Mouse (Mus musculus): ENCODE measurements at regions not wholly inside any gene's neighbourhood (a gene's known extent, or its start where the extent isn't known, plus 50 kb on each side); places are given as distances from the start of the nearest gene placed in this dataset.

GRCm38 (mm10) chr17:81319605-81320004, 122.0 kb upstream of the Gm11096 start:
- no peaks in the 10 kb centered on the region for H3K36me3 ChIP-seq (ENCODE audit: control insufficient read depth, insufficient read depth, low read length)
- no peaks in the 10 kb centered on the region for H3K27me3 ChIP-seq (replicated peaks; ENCODE audit: control insufficient read depth, insufficient read depth, low read length)
- H3K4me1 ChIP-seq (replicated peaks; ENCODE audit: control insufficient read depth, insufficient read depth, low read length) = no peaks in the 10 kb centered on the region
- 75% methylated on average over 2 of the region's 2 CpGs for WGBS
- ATAC-seq (replicated peaks; ENCODE audit: low FRiP score, low TSS enrichment, low read depth) (no peak), DNase-seq (ENCODE audit: low spot score) (no peak)
- H3K27ac ChIP-seq (ENCODE audit: low read depth) = no peak overlapping the region
- no peaks in the 10 kb centered on the region for H3K9me3 ChIP-seq (ENCODE audit: control insufficient read depth, low read length)
- no peak overlapping the region for H3K4me2 ChIP-seq (ENCODE audit: low read length)
- H3K9ac ChIP-seq (ENCODE audit: low read length) = no peak overlapping the region
- no peak overlapping the region for H3K4me3 ChIP-seq (ENCODE audit: low read depth, low read length)

- Histone ChIP-seq H3K9me3 (ENCODE audit: control insufficient read depth, low read length) (no peaks in the 10 kb centered on the region), H3K27ac (ENCODE audit: low read depth) (no peak overlapping the region), H3K36me3 (ENCODE audit: control insufficient read depth, insufficient read depth, low read length) (no peaks in the 10 kb centered on the region), H3K4me3 (ENCODE audit: low read depth, low read length) (no peak overlapping the region), H3K4me2 (ENCODE audit: low read length) (no peak overlapping the region), H3K27me3 (replicated peaks; ENCODE audit: control insufficient read depth, insufficient read depth, low read length) (no peaks in the 10 kb centered on the region), H3K9ac (ENCODE audit: low read length) (no peak overlapping the region), H3K4me1 (replicated peaks; ENCODE audit: control insufficient read depth, insufficient read depth, low read length) (no peaks in the 10 kb centered on the region)
- WGBS = 76% methylated on average over 5 of the region's 5 CpGs
- ATAC-seq (replicated peaks; ENCODE audit: low FRiP score, low TSS enrichment, low read depth) (no peak), DNase-seq (ENCODE audit: low spot score) (no peak)
Observed at GRCm38 (mm10) chr17:81316655-81317054, 124.9 kb upstream of the Gm11096 start.

- no peaks in the 10 kb centered on the region for H3K27me3 ChIP-seq (replicated peaks; ENCODE audit: control insufficient read depth, insufficient read depth, low read length)
- WGBS = 75% methylated on average over 2 of the region's 2 CpGs
- no peaks in the 10 kb centered on the region for H3K36me3 ChIP-seq (ENCODE audit: control insufficient read depth, insufficient read depth, low read length)
- DNase-seq (ENCODE audit: low spot score) (no peak), ATAC-seq (replicated peaks; ENCODE audit: low FRiP score, low TSS enrichment, low read depth) (no peak)
- H3K9ac ChIP-seq (ENCODE audit: low read length) = no peak overlapping the region
- no peaks in the 10 kb centered on the region for H3K9me3 ChIP-seq (ENCODE audit: control insufficient read depth, low read length)
- H3K4me3 ChIP-seq (ENCODE audit: low read depth, low read length) = no peak overlapping the region
- H3K4me1 ChIP-seq (replicated peaks; ENCODE audit: control insufficient read depth, insufficient read depth, low read length) = no peaks in the 10 kb centered on the region
- no peak overlapping the region for H3K4me2 ChIP-seq (ENCODE audit: low read length)
- H3K27ac ChIP-seq (ENCODE audit: low read depth) = no peak overlapping the region
Observed at GRCm38 (mm10) chr17:81305880-81306279, 135.7 kb upstream of the Gm11096 start.

- H3K27me3 ChIP-seq (replicated peaks; ENCODE audit: control insufficient read depth, insufficient read depth, low read length) = no peaks in the 10 kb centered on the region
- H3K36me3 ChIP-seq (ENCODE audit: control insufficient read depth, insufficient read depth, low read length) = no peaks in the 10 kb centered on the region
- no peaks in the 10 kb centered on the region for H3K4me1 ChIP-seq (replicated peaks; ENCODE audit: control insufficient read depth, insufficient read depth, low read length)
- H3K9me3 ChIP-seq (ENCODE audit: control insufficient read depth, low read length) = no peaks in the 10 kb centered on the region
- H3K9ac ChIP-seq (ENCODE audit: low read length) = no peak overlapping the region
- DNase-seq (ENCODE audit: low spot score) (no peak), ATAC-seq (replicated peaks; ENCODE audit: low FRiP score, low TSS enrichment, low read depth) (no peak)
- no peak overlapping the region for H3K4me2 ChIP-seq (ENCODE audit: low read length)
- 76% methylated on average over 1 of the region's 1 CpGs for WGBS
- H3K27ac ChIP-seq (ENCODE audit: low read depth) = no peak overlapping the region
- H3K4me3 ChIP-seq (ENCODE audit: low read depth, low read length) = no peak overlapping the region
Observed at GRCm38 (mm10) chr17:81304574-81304973, 137.0 kb upstream of the Gm11096 start.

- no peaks in the 10 kb centered on the region for H3K9me3 ChIP-seq (ENCODE audit: control insufficient read depth, low read length)
- H3K27me3 ChIP-seq (replicated peaks; ENCODE audit: control insufficient read depth, insufficient read depth, low read length) = no peaks in the 10 kb centered on the region
- H3K27ac ChIP-seq (ENCODE audit: low read depth) = no peak overlapping the region
- ATAC-seq (replicated peaks; ENCODE audit: low FRiP score, low TSS enrichment, low read depth) = no peak
- no peak for DNase-seq (ENCODE audit: low spot score)
- H3K36me3 ChIP-seq (ENCODE audit: control insufficient read depth, insufficient read depth, low read length) = no peaks in the 10 kb centered on the region
- H3K4me1 ChIP-seq (replicated peaks; ENCODE audit: control insufficient read depth, insufficient read depth, low read length) = no peaks in the 10 kb centered on the region
- H3K4me2 ChIP-seq (ENCODE audit: low read length) = no peak overlapping the region
- 88% methylated on average over 3 of the region's 3 CpGs for WGBS
- H3K4me3 ChIP-seq (ENCODE audit: low read depth, low read length) = no peak overlapping the region
- no peak overlapping the region for H3K9ac ChIP-seq (ENCODE audit: low read length)
Observed at GRCm38 (mm10) chr17:81302490-81302889, 139.1 kb upstream of the Gm11096 start.

- Histone ChIP-seq H3K27me3 (replicated peaks; ENCODE audit: control insufficient read depth, insufficient read depth, low read length) (no peaks in the 10 kb centered on the region), H3K27ac (ENCODE audit: low read depth) (no peak overlapping the region), H3K4me2 (ENCODE audit: low read length) (no peak overlapping the region), H3K4me3 (ENCODE audit: low read depth, low read length) (no peak overlapping the region), H3K9me3 (ENCODE audit: control insufficient read depth, low read length) (no peaks in the 10 kb centered on the region), H3K9ac (ENCODE audit: low read length) (no peak overlapping the region), H3K36me3 (ENCODE audit: control insufficient read depth, insufficient read depth, low read length) (no peaks in the 10 kb centered on the region), H3K4me1 (replicated peaks; ENCODE audit: control insufficient read depth, insufficient read depth, low read length) (no peaks in the 10 kb centered on the region)
- no peak for ATAC-seq (replicated peaks; ENCODE audit: low FRiP score, low TSS enrichment, low read depth)
- no peak for DNase-seq (ENCODE audit: low spot score)
- WGBS = 89% methylated on average over 2 of the region's 2 CpGs
Observed at GRCm38 (mm10) chr17:81291829-81292228, 149.7 kb upstream of the Gm11096 start.

GRCm38 (mm10) chr17:81282543-81282942, 159.0 kb upstream of the Gm11096 start:
- Histone ChIP-seq H3K4me3 (ENCODE audit: low read depth, low read length) (no peak overlapping the region), H3K27ac (ENCODE audit: low read depth) (no peak overlapping the region), H3K9me3 (ENCODE audit: control insufficient read depth, low read length) (no peaks in the 10 kb centered on the region), H3K4me2 (ENCODE audit: low read length) (no peak overlapping the region), H3K4me1 (replicated peaks; ENCODE audit: control insufficient read depth, insufficient read depth, low read length) (no peaks in the 10 kb centered on the region), H3K27me3 (replicated peaks; ENCODE audit: control insufficient read depth, insufficient read depth, low read length) (no peaks in the 10 kb centered on the region), H3K9ac (ENCODE audit: low read length) (no peak overlapping the region), H3K36me3 (ENCODE audit: control insufficient read depth, insufficient read depth, low read length) (no peaks in the 10 kb centered on the region)
- no peak for ATAC-seq (replicated peaks; ENCODE audit: low FRiP score, low TSS enrichment, low read depth)
- WGBS = 87% methylated on average over 2 of the region's 2 CpGs
- DNase-seq (ENCODE audit: low spot score) = no peak

- H3K27me3 ChIP-seq (replicated peaks; ENCODE audit: control insufficient read depth, insufficient read depth, low read length) = no peaks in the 10 kb centered on the region
- no peaks in the 10 kb centered on the region for H3K36me3 ChIP-seq (ENCODE audit: control insufficient read depth, insufficient read depth, low read length)
- H3K4me3 ChIP-seq (ENCODE audit: low read depth, low read length) = no peak overlapping the region
- no peak overlapping the region for H3K27ac ChIP-seq (ENCODE audit: low read depth)
- H3K9ac ChIP-seq (ENCODE audit: low read length) = no peak overlapping the region
- ATAC-seq (replicated peaks; ENCODE audit: low FRiP score, low TSS enrichment, low read depth) = no peak
- no peaks in the 10 kb centered on the region for H3K4me1 ChIP-seq (replicated peaks; ENCODE audit: control insufficient read depth, insufficient read depth, low read length)
- no peaks in the 10 kb centered on the region for H3K9me3 ChIP-seq (ENCODE audit: control insufficient read depth, low read length)
- H3K4me2 ChIP-seq (ENCODE audit: low read length) = no peak overlapping the region
- 0% methylated on average over 1 of the region's 1 CpGs for WGBS
- no peak for DNase-seq (ENCODE audit: low spot score)
Observed at GRCm38 (mm10) chr17:81270235-81270634, 171.3 kb upstream of the Gm11096 start.

GRCm38 (mm10) chr17:81261957-81262356, 179.6 kb upstream of the Gm11096 start:
- Histone ChIP-seq H3K9me3 (ENCODE audit: control insufficient read depth, low read length) (no peaks in the 10 kb centered on the region), H3K9ac (ENCODE audit: low read length) (no peak overlapping the region), H3K36me3 (ENCODE audit: control insufficient read depth, insufficient read depth, low read length) (no peaks in the 10 kb centered on the region), H3K4me2 (ENCODE audit: low read length) (no peak overlapping the region), H3K4me3 (ENCODE audit: low read depth, low read length) (no peak overlapping the region), H3K27ac (ENCODE audit: low read depth) (no peak overlapping the region), H3K27me3 (replicated peaks; ENCODE audit: control insufficient read depth, insufficient read depth, low read length) (no peaks in the 10 kb centered on the region), H3K4me1 (replicated peaks; ENCODE audit: control insufficient read depth, insufficient read depth, low read length) (no peaks in the 10 kb centered on the region; the same call in 1 of the 2 replicates)
- DNase-seq (ENCODE audit: low spot score) (no peak), ATAC-seq (replicated peaks; ENCODE audit: low FRiP score, low TSS enrichment, low read depth) (no peak)
- 44% methylated on average over 1 of the region's 1 CpGs for WGBS
